Mouse (Mus musculus): ENCODE results near the gene Vps37c. TPM values are rescaled to one million over a fixed set of nuclear protein-coding genes. Genes with fewer than 3 reads are reported as not detected.

The Vps37c gene
- polyA plus RNA-seq, 1 experiment = 30.0 TPM

DNA sequence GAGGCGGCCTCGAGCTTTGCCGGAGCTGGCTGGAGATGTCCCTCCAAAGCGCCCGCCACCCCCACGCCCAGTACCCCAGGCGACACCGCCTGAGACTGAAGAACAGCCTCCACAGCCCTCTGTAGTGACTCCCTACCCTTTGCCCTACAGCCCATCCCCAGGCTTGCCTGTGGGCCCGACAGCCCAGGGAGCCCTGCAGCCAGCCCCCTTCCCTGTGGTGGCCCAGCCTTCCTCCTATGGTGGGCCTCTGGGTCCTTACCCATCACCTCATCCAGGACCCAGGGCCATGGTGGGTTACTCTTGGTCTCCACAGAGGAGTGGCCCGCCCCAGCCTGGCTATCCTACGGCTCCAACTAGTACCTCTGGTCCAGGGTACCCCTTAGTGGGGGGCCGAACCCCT, 24.1 kb downstream of the Vps37c start:
- TF ChIP-seq POLR2A (IDR thresholded peaks at IDR 0.05; ENCODE audit: low read depth, low read length) (no peak), CTCF (conservative IDR thresholded peaks at IDR 0.05; ENCODE audit: insufficient read depth, insufficient read length, low read depth, low read length) (no peak)
- Histone ChIP-seq H3K4me1 (ENCODE audit: control insufficient read depth, insufficient read depth, low read length) (peaks cover 13% of the 10 kb centered on the region), H3K4me3 (ENCODE audit: insufficient read depth, low read depth, low read length) (no peak overlapping the region), H3K27ac (ENCODE audit: insufficient read depth, low read depth, low read length) (no peak overlapping the region), H3K36me3 (ENCODE audit: control insufficient read depth, insufficient read depth, low read length) (no peaks in the 10 kb centered on the region), H3K27me3 (replicated peaks; ENCODE audit: control insufficient read depth, insufficient read depth, low read length) (no peaks in the 10 kb centered on the region)
- WGBS = 95% methylated on average over 12 of the region's 12 CpGs
- no peak for DNase-seq

DNA sequence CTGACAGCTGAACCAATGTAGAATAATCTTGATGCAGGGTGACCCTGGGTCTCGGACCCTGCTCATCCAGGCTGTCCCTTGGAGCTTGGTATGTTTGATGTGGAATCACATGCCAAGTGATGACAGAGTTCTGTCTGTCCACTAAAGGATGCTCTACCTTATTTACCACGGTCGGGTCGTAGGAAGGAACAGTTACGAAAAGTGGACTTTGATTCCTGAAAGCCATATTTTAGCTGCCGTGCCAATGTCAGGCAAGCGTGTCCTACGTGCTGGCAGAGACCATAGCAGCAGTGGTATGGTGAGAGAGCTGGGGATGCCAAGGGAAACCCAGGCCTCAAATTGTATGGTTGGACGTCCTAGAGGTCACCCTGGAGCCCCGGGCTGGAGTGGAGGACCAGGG, 25.0 kb downstream of the Vps37c start:
- 79% methylated on average over 10 of the region's 10 CpGs for WGBS
- peaks cover 13% of the 10 kb centered on the region for H3K4me1 ChIP-seq (ENCODE audit: control insufficient read depth, insufficient read depth, low read length)
- H3K36me3 ChIP-seq (ENCODE audit: control insufficient read depth, insufficient read depth, low read length) = no peaks in the 10 kb centered on the region
- no peak for DNase-seq
- TF ChIP-seq POLR2A (IDR thresholded peaks at IDR 0.05; ENCODE audit: low read depth, low read length) (no peak), CTCF (conservative IDR thresholded peaks at IDR 0.05; ENCODE audit: insufficient read depth, insufficient read length, low read depth, low read length) (no peak)
- no peak overlapping the region for H3K27ac ChIP-seq (ENCODE audit: insufficient read depth, low read depth, low read length)
- no peak overlapping the region for H3K4me3 ChIP-seq (ENCODE audit: insufficient read depth, low read depth, low read length)
- H3K27me3 ChIP-seq (replicated peaks; ENCODE audit: control insufficient read depth, insufficient read depth, low read length) = no peaks in the 10 kb centered on the region

DNA sequence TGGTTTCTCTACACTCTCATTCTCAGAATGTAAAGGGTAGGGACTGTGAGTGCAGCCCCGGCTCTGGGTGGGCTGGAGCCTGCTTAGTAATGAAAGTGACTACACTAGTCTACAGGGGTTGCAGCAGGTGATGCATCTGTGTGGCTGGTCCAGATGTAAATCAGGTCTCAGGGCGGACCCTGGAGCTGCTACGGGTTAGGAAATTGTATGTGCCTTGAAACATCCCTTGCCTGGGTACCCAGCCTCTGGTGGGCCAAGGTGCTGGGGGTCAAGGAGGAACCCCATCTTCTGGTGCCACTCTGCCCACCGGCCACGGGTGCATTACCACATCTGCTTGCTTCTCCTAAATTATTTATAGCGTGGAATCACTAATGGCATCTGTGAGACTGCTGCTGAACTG, 25.6 kb downstream of the Vps37c start:
- no peak overlapping the region for H3K27ac ChIP-seq (ENCODE audit: insufficient read depth, low read depth, low read length)
- H3K4me3 ChIP-seq (ENCODE audit: insufficient read depth, low read depth, low read length) = no peak overlapping the region
- DNase-seq = no peak
- TF ChIP-seq CTCF (conservative IDR thresholded peaks at IDR 0.05; ENCODE audit: insufficient read depth, insufficient read length, low read depth, low read length) (no peak), POLR2A (IDR thresholded peaks at IDR 0.05; ENCODE audit: low read depth, low read length) (no peak)
- H3K27me3 ChIP-seq (replicated peaks; ENCODE audit: control insufficient read depth, insufficient read depth, low read length) = no peaks in the 10 kb centered on the region
- peaks cover 10% of the 10 kb centered on the region for H3K4me1 ChIP-seq (ENCODE audit: control insufficient read depth, insufficient read depth, low read length)
- no peaks in the 10 kb centered on the region for H3K36me3 ChIP-seq (ENCODE audit: control insufficient read depth, insufficient read depth, low read length)
- 89% methylated on average over 6 of the region's 6 CpGs for WGBS

DNA sequence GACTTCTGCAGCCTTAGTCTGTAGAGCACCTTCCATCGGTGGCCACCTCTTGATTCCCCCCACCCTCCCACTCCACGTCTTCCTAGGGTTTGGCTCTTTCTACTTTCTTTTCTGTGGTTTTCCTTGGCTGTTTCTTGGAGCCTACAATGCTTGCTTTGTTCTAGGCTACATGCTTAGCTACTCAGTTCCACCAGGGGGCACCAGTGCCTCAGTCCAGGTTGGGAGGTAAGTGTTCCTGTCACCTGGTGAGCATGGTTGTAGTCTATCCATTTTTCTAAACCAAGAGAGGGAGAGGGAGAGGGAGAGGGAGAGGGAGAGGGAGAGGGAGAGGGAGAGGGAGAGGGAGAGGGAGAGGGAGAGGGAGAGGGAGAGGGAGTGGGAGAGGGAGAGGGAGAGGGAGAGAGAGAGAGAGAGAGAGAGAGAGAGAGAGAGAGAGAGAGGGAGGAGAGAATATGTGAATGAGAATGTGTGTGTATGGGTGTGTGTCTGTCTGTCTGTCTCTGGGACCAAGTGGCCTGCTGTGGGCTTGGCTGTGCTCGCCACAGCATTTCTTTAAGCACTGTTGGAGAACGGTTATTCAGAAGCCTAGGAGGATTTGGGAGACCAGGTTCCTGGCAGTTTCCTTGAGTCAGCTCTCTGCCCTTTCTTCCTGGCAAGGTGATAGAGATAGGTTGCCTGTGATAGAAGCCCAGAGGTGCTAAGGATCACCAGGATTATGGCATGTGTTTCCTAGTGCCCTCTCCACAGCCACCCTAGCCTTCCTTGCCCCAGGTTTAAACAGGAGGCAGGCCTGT, 26.3 kb downstream of the Vps37c start:
- peak; percentile 65 for DNase-seq
- 51% methylated on average over 4 of the region's 4 CpGs for WGBS
- Histone ChIP-seq H3K4me3 (ENCODE audit: insufficient read depth, low read depth, low read length) (no peak overlapping the region), H3K27me3 (replicated peaks; ENCODE audit: control insufficient read depth, insufficient read depth, low read length) (no peaks in the 10 kb centered on the region), H3K4me1 (ENCODE audit: control insufficient read depth, insufficient read depth, low read length) (peaks cover 3% of the 10 kb centered on the region; the same call in 1 of the 2 replicates), H3K27ac (ENCODE audit: insufficient read depth, low read depth, low read length) (no peak overlapping the region), H3K36me3 (ENCODE audit: control insufficient read depth, insufficient read depth, low read length) (no peaks in the 10 kb centered on the region)
- TF ChIP-seq POLR2A (IDR thresholded peaks at IDR 0.05; ENCODE audit: low read depth, low read length) = no peak
- peak; percentile 84 for TF ChIP-seq CTCF (conservative IDR thresholded peaks at IDR 0.05; ENCODE audit: insufficient read depth, insufficient read length, low read depth, low read length)

DNA sequence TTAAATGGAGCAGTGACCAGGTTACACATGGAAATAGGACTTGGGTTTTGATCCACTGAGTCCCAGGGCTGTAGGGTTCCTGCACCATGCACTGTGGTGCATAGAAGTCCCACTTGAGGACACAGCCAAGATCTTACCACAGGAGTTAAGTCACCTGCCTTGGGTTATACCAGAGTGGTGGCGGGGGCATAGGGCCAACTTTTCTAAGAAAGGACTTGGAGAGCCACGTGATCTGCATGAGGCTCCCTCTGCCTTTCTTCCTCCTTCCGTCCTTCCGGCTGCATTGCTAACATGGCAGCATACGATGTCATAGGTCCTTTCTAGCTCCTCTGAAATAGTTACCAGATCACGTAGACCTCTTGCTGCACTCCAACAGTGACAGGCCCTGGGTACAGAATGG, 26.9 kb downstream of the Vps37c start:
- 74% methylated on average over 6 of the region's 6 CpGs for WGBS

DNA sequence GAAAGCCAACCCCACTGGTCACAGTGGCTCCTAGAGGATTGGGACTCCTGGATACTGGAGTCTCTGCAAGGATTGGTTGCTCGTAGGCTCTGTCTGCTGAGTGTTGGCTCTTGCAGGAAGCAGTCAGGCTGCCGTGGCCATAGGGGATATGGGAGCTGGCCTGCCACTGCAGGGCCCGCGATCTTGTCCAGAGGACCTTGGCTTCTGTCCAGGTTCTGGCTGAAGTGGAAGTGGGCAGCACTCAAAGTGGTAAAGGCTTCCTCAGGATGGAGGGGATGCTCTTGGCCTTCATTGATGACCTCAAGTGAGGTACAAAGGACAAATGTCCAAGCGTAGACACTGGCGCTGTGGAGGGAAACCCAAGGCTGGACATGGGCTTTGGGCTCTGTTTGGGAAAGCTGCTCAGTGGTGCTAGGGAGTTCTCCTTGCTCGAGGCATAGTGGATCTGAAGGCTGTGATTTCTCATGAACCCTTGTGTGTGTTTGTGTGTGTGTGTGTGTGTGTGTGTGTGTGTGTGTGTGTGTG, 29.8 kb downstream of the Vps37c start:
- WGBS = 45% methylated on average over 7 of the region's 7 CpGs
- Histone ChIP-seq H3K4me3 (ENCODE audit: insufficient read depth, low read depth, low read length) (no peak overlapping the region), H3K27me3 (replicated peaks; ENCODE audit: control insufficient read depth, insufficient read depth, low read length) (no peaks in the 10 kb centered on the region), H3K27ac (ENCODE audit: insufficient read depth, low read depth, low read length) (no peak overlapping the region), H3K4me1 (ENCODE audit: control insufficient read depth, insufficient read depth, low read length) (0 out of 2 replicates have a peak, but pooled peaks cover 2% of the 10 kb centered on the region), H3K36me3 (ENCODE audit: control insufficient read depth, insufficient read depth, low read length) (no peaks in the 10 kb centered on the region)
- no peak for DNase-seq
- TF ChIP-seq CTCF (conservative IDR thresholded peaks at IDR 0.05; ENCODE audit: insufficient read depth, insufficient read length, low read depth, low read length) (no peak), POLR2A (IDR thresholded peaks at IDR 0.05; ENCODE audit: low read depth, low read length) (no peak)

More for the DNA sequence above, 26.9 kb downstream of the Vps37c start:
- H3K4me3 ChIP-seq (ENCODE audit: insufficient read depth, low read depth, low read length) = no peak overlapping the region
- no peak for DNase-seq
- TF ChIP-seq CTCF (conservative IDR thresholded peaks at IDR 0.05; ENCODE audit: insufficient read depth, insufficient read length, low read depth, low read length) (no peak), POLR2A (IDR thresholded peaks at IDR 0.05; ENCODE audit: low read depth, low read length) (no peak)
- 0 out of 2 replicates have a peak, but pooled peaks cover 2% of the 10 kb centered on the region for H3K4me1 ChIP-seq (ENCODE audit: control insufficient read depth, insufficient read depth, low read length)
- no peaks in the 10 kb centered on the region for H3K36me3 ChIP-seq (ENCODE audit: control insufficient read depth, insufficient read depth, low read length)
- H3K27me3 ChIP-seq (replicated peaks; ENCODE audit: control insufficient read depth, insufficient read depth, low read length) = no peaks in the 10 kb centered on the region
- H3K27ac ChIP-seq (ENCODE audit: insufficient read depth, low read depth, low read length) = no peak overlapping the region

DNA sequence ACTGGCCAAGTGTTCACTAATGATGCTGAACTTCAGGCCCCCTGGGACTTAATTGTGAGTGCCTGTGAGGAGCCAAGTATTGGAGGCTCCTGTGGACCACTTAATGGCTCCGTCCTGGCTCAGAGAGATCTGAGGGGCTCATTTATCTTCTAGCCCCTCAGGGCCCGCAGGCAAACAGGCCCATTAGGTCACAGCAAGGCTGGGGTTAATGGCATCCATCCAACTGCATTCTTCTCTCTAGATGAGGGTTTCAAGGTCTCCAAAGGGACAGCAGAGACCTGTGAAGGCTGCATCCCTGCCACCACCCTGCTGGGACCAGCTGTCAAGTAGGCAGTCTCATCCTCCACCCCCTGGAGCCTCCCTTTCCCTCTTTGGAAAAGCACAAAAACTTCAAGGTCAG, 31.2 kb downstream of the Vps37c start:
- 71% methylated on average over 2 of the region's 2 CpGs for WGBS

More for the DNA sequence above, 31.2 kb downstream of the Vps37c start:
- TF ChIP-seq CTCF (conservative IDR thresholded peaks at IDR 0.05; ENCODE audit: insufficient read depth, insufficient read length, low read depth, low read length) (no peak), POLR2A (IDR thresholded peaks at IDR 0.05; ENCODE audit: low read depth, low read length) (no peak)
- Histone ChIP-seq H3K27ac (ENCODE audit: insufficient read depth, low read depth, low read length) (no peak overlapping the region), H3K4me3 (ENCODE audit: insufficient read depth, low read depth, low read length) (no peak overlapping the region), H3K27me3 (replicated peaks; ENCODE audit: control insufficient read depth, insufficient read depth, low read length) (no peaks in the 10 kb centered on the region), H3K36me3 (ENCODE audit: control insufficient read depth, insufficient read depth, low read length) (no peaks in the 10 kb centered on the region), H3K4me1 (ENCODE audit: control insufficient read depth, insufficient read depth, low read length) (0 out of 2 replicates have a peak, but pooled peaks cover 2% of the 10 kb centered on the region)
- no peak for DNase-seq
